Mouse (Mus musculus) small intestine, adult 2 months (tissue): ENCODE results near the gene Wipf1. TPM values are rescaled to one million over a fixed set of nuclear protein-coding genes. Genes with fewer than 3 reads are reported as not detected.

Experiments
- H3K27ac ChIP-seq: fragments of 200-500 bp; 2 replicates; pipeline ENCODE4 v1.5.1; 2012; ENCODE audit warnings: low read depth, low read length, control low read depth, inconsistent platforms; ENCODE audit not compliant: insufficient read depth
- H3K27me3 ChIP-seq: fragments of 200-500 bp; 2 replicates; pipeline ENCODE4 v1.6.1; 2012; ENCODE audit warnings: mild to moderate bottlenecking, moderate library complexity, low read length, inconsistent platforms; ENCODE audit not compliant: control insufficient read depth, insufficient read depth
- H3K36me3 ChIP-seq: fragments of 200-500 bp; 2 replicates; pipeline ENCODE4 v1.6.1; 2012; ENCODE audit warnings: mild to moderate bottlenecking, low read length, control low read depth, inconsistent platforms; ENCODE audit not compliant: control insufficient read depth, insufficient read depth
- H3K4me1 ChIP-seq: fragments of 200-500 bp; 2 replicates; pipeline ENCODE4 v1.6.1; 2012; ENCODE audit warnings: low read length, inconsistent platforms, mixed read lengths; ENCODE audit not compliant: control insufficient read depth, insufficient read depth, insufficient read length
- H3K4me3 ChIP-seq: fragments of 200-500 bp; 2 replicates; pipeline ENCODE4 v1.5.1; 2012; ENCODE audit warnings: low read depth, mild to moderate bottlenecking, control low read depth, inconsistent platforms, low read length, moderate library complexity
- CTCF ChIP-seq: fragments of 200-500 bp; IDR thresholded peaks from 2 replicates; pipeline ENCODE4 v1.5.1; 2012; ENCODE audit warnings: low read depth, mild to moderate bottlenecking, control low read depth, inconsistent platforms, low read length, moderate library complexity, mixed read lengths; ENCODE audit not compliant: insufficient replicate concordance, insufficient read length; ENCODE audit errors: extremely low read depth
- POLR2A ChIP-seq: fragments of 200-500 bp; IDR thresholded peaks from 2 replicates; pipeline ENCODE4 v1.6.1; 2012; ENCODE audit warnings: low read depth, mild to moderate bottlenecking, control low read depth, inconsistent platforms, low read length, moderate library complexity
- WGBS: fragments of 180-500 bp; shearing (Covaris S2); methylation state at CpG from one replicate; pipeline ENCODE4 v1.1.7; 2018; 5-methylcytosine and 5-hydroxymethylcytosine counted together
- polyA plus RNA-seq: library from polyadenylated mRNA; depleted of rRNA; stranded (reverse); fragments of >200 nt; gene quantifications from 2 replicates; pipeline ENCODE4 v1.2.3, GENCODE M21; 2012

Gene Wipf1
- polyA plus RNA-seq, 1 experiment: 18.9 TPM

DNA sequence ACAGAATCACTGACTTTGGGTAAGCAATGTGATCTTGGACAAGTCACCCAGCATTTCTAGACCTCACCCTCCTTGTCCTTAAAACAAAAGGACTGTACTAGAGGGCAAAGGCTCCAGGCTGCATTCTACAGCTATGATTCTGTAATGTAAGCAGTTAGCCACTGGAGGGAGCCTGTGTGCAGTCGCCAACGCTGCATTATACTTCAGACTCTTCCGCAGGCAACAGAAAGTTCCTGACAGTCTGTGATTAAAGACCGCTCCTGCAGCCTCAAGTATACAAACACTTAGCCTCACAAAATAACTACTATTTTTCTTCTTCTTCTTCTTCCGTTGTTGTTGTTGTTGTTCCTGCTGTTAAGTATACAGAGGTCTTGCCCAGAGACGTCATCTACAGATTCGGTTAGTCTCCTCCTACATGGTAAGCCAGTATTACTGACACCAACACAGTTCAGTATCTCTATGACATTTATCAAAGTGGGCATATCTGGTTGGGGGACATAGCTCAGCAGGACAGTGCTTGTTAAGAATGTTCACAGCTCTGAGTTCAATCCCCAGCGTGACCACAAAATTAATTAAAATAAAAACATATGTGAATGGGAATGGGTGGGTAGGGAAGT, 37.6 kb upstream of the Wipf1 start:
- H3K27ac ChIP-seq: no peak overlapping the region
- H3K36me3 ChIP-seq: no peaks in the 10 kb centered on the region
- TF ChIP-seq CTCF (peak; percentile 85; the same call in 1 of the 2 replicates), POLR2A (no peak)
- no peaks in the 10 kb centered on the region for H3K27me3 ChIP-seq
- WGBS: 15% methylated on average over 8 of the region's 8 CpGs
- no peaks in the 10 kb centered on the region for H3K4me1 ChIP-seq
- no peak overlapping the region for H3K4me3 ChIP-seq

DNA sequence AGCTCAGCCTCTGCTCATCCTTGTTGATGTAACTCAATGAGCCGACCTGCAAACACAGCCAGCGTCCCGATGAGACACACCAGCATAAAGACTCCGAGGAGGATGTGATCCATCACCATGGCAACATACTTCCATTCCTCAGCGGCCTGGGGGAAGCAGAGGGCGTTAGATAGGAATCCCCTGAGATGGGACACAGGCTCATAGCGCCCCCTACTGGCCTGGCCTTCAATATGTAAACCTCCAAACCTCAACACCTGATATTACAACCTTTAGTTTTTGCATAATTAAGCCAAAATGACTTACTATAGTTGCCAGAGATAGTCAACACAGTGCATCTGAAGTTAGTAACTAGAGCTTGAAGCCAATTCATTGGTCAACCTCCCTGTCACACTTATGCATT, 36.6 kb upstream of the Wipf1 start:
- no peak overlapping the region for H3K27ac ChIP-seq
- TF ChIP-seq CTCF (peak; percentile 51; the same call in 1 of the 2 replicates), POLR2A (no peak)
- no peak overlapping the region for H3K4me3 ChIP-seq
- no peaks in the 10 kb centered on the region for H3K36me3 ChIP-seq
- peaks cover 6% of the 10 kb centered on the region; the same call in 1 of the 2 replicates for H3K4me1 ChIP-seq
- H3K27me3 ChIP-seq: peaks cover 3% of the 10 kb centered on the region; the same call in 1 of the 2 replicates
- 23% methylated on average over 7 of the region's 7 CpGs for WGBS

DNA sequence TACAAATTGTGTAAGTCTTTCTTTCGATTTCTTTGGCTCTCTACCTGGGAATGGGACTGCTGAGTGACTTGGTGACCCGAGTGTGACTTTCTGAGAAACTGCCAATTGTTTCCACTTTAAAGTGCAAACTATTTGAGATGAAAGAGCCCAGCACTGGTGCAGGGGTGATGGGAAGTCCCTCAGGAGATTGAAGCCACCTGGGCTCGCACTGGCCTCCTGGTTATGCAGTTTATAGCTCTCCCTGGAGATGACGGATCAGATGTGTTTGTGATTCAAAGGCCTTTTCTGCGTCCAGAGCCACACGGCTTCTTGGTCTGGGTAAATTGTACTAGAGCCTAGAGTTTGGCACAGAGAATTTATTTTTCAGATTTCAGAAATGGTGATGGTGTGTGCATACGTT, 34.2 kb upstream of the Wipf1 start:
- peaks cover 6% of the 10 kb centered on the region; the same call in 1 of the 2 replicates for H3K4me1 ChIP-seq
- no peak overlapping the region for H3K4me3 ChIP-seq
- WGBS: 74% methylated on average over 7 of the region's 7 CpGs
- TF ChIP-seq CTCF (no peak), POLR2A (no peak)
- no peaks in the 10 kb centered on the region for H3K36me3 ChIP-seq
- H3K27ac ChIP-seq: no peak overlapping the region
- H3K27me3 ChIP-seq: peaks cover 3% of the 10 kb centered on the region; the same call in 1 of the 2 replicates

DNA sequence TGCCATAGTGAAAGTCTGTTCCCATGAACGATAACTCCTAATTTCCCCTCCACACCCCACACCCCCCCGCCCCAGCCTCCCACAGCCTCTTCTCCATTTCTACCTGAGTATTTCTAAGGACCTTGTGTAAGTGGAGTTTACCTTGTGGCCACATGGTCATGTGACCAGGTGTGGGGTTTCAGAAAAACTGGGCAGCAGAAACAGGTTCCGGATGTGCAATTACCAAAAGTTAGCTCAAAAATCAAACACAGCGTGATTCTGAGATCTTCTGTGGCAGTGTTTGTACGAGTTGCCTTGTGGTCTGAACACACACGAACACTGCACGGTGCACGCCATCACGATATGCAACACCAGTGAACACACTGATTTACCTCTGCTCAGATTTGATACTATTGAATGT, 33.1 kb upstream of the Wipf1 start:
- 93% methylated on average over 9 of the region's 9 CpGs for WGBS
- TF ChIP-seq POLR2A: no peak
- no peak for TF ChIP-seq CTCF
- Histone ChIP-seq H3K27me3 (peaks cover 3% of the 10 kb centered on the region; the same call in 1 of the 2 replicates), H3K4me1 (peaks cover 6% of the 10 kb centered on the region; the same call in 1 of the 2 replicates), H3K4me3 (no peak overlapping the region), H3K27ac (no peak overlapping the region), H3K36me3 (no peaks in the 10 kb centered on the region)

DNA sequence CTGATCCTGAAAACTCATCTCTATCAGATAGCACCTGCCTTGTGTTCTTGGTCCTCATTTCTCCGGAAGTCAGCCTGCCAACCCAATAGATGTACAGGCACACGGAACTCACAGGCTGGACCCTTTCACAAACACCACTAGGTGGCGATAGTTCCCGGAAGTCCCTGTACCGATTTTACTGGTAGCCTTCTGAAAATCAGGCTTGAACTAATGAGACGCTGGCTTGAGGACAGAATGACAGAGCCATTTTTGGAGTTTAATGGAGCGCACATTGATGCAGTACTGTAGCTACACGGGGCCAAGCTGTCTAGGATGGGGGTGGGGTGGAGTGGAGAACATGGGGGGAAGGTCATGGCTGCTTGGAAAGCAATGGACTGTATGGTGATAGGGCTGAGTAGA, 32.1 kb upstream of the Wipf1 start:
- H3K4me1 ChIP-seq: peaks cover 6% of the 10 kb centered on the region; the same call in 1 of the 2 replicates
- 8% methylated on average over 8 of the region's 8 CpGs for WGBS
- TF ChIP-seq POLR2A (no peak), CTCF (peak; percentile 72; the same call in 1 of the 2 replicates)
- H3K36me3 ChIP-seq: no peaks in the 10 kb centered on the region
- peaks cover 3% of the 10 kb centered on the region; the same call in 1 of the 2 replicates for H3K27me3 ChIP-seq
- H3K27ac ChIP-seq: no peak overlapping the region
- peak overlapping the region; percentile 5; the same call in 1 of the 2 replicates for H3K4me3 ChIP-seq

DNA sequence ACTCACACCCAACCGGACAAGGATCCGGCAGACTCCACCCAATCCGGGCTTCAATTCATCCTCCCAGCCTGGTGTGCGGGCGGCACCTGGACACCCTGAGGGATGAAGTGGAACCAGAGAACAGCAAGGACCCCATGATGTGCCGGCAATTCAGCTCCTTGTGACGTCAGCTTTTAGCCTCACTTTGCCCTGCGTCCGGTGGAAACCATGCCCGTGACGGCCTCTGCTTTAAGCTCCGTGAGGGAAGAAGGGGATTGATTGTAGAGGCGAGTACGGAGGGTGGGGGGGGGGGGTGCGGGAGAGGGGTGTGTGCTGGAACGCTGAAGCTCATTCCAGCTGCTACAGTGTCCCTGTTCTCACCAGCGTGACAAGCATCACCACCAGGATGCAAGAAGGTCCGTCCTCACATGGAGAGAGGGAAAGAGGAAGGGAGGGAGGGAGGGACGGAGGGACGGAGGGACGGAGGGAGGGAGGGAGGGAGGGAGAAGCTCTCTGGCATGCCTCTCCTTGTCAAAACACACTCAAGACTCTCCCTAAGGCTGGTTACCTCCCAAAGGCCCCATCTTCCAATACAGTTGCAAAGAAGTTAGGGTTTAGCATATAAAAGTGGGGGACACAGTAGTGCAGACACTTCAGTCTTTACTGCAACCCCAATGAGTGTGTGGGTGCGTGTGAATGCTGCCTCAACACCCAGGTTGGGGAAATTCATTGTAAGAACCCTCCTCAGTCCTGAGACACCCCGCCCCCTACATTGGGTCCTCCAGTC, 31.5 kb upstream of the Wipf1 start:
- H3K27me3 ChIP-seq: peaks cover 3% of the 10 kb centered on the region; the same call in 1 of the 2 replicates
- no peak overlapping the region for H3K27ac ChIP-seq
- 13% methylated on average over 23 of the region's 23 CpGs for WGBS
- peak overlapping the region; percentile 52 for H3K4me3 ChIP-seq
- no peaks in the 10 kb centered on the region for H3K36me3 ChIP-seq
- H3K4me1 ChIP-seq: peaks cover 6% of the 10 kb centered on the region; the same call in 1 of the 2 replicates
- TF ChIP-seq CTCF (no peak), POLR2A (no peak)

DNA sequence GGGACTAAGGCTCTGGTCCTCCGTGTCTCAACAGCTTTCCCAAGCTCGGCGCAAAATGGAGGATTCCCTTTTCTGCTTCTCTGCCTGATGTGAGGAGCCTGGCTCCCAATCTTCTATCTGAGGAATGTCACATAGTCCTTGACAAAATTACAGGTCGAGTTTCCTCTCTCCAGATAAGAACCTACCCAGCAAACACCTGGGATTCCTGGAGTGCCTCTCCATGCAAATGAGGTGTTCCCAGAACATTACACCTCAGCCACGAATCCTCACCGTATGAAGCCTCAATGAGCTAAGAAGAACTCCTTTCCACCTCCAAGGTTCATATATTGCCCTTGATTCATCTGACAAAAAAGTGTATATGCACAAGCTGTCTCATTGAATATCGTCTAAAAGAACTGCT, 30.9 kb upstream of the Wipf1 start:
- no peak overlapping the region for H3K27ac ChIP-seq
- WGBS: 51% methylated on average over 7 of the region's 7 CpGs
- H3K4me3 ChIP-seq: no peak overlapping the region
- TF ChIP-seq POLR2A (no peak), CTCF (no peak)
- H3K36me3 ChIP-seq: no peaks in the 10 kb centered on the region
- H3K4me1 ChIP-seq: peaks cover 6% of the 10 kb centered on the region; the same call in 1 of the 2 replicates
- peaks cover 3% of the 10 kb centered on the region; the same call in 1 of the 2 replicates for H3K27me3 ChIP-seq
